9 mouse cellular contexts compared by ENCODE assay signal in genomic region chr8:12730780-12731179, GRCm38 (mm10). TPM values are rescaled to one million over a fixed set of nuclear protein-coding genes. Genes with fewer than 3 reads are reported as not detected.
DNase-seq lines count a peak whose midpoint lies in the region; ATAC-seq lines count a peak whose summit lies in the region.
"Had no signal": no experiment of that assay in that cellular context is flagged by ENCODE, and none has a peak within 500 bp of the region (broad histone marks: within the 10 kb centered on the region; RNA-seq: fewer than 3 reads in every experiment).

No protein-coding gene starts in this region.

- H3K9ac ChIP-seq in midbrain, embryonic 14.5 days (replicated peaks; ENCODE audit: low read length), result no peak overlapping the region
- H3K9ac ChIP-seq in midbrain, embryonic 13.5 days (replicated peaks), result no peak overlapping the region

- no peaks in the 10 kb centered on the region for H3K27me3 ChIP-seq in midbrain, embryonic 14.5 days (ENCODE audit: control insufficient read depth, insufficient read depth, low read length)
- H3K27me3 ChIP-seq in midbrain, embryonic 13.5 days, result no peaks in the 10 kb centered on the region

- H3K4me1 ChIP-seq in midbrain, embryonic 14.5 days (ENCODE audit: control insufficient read depth, insufficient read depth, low read length), result no peaks in the 10 kb centered on the region
- peaks cover 6% of the 10 kb centered on the region; the same call in 1 of the 2 replicates for H3K4me1 ChIP-seq in midbrain, embryonic 13.5 days (replicated peaks)

- no peak overlapping the region for H3K27ac ChIP-seq in midbrain, embryonic 14.5 days (replicated peaks; ENCODE audit: low read depth, low read length)
- H3K27ac ChIP-seq in midbrain, embryonic 13.5 days, result no peak overlapping the region

- no peaks in the 10 kb centered on the region for H3K9me3 ChIP-seq in midbrain, embryonic 14.5 days (ENCODE audit: control insufficient read depth, low read length)
- H3K9me3 ChIP-seq in midbrain, embryonic 13.5 days, result no peaks in the 10 kb centered on the region

- H3K4me2 ChIP-seq in midbrain, embryonic 14.5 days (ENCODE audit: low read length), result no peak overlapping the region
- no peak overlapping the region for H3K4me2 ChIP-seq in midbrain, embryonic 13.5 days (replicated peaks)

- no peak for ATAC-seq in midbrain, embryonic 14.5 days (ENCODE audit: low FRiP score, low TSS enrichment)
- ATAC-seq in midbrain, embryonic 13.5 days, result no peak

- WGBS in midbrain, embryonic 14.5 days, result 28% methylated on average over 5 of the region's 5 CpGs
- WGBS in midbrain, embryonic 13.5 days, result 26% methylated on average over 5 of the region's 5 CpGs

- no peak overlapping the region for H3K4me3 ChIP-seq in midbrain, embryonic 14.5 days (replicated peaks; ENCODE audit: low read depth, low read length)
- H3K4me3 ChIP-seq in midbrain, embryonic 13.5 days (replicated peaks), result no peak overlapping the region
- H3K4me3 ChIP-seq: myocyte had no signal

- peak; percentile 27 for DNase-seq in midbrain, embryonic 14.5 days
- DNase-seq in embryo, embryonic 11 days, result peak; percentile 47
- DNase-seq in kidney, postnatal 10 days, result peak; percentile 37
- DNase-seq in right cerebral cortex, postnatal 10 days (ENCODE audit: low spot score in 2 of 2), result peak; percentile 32 to 41
- DNase-seq in cerebellum, adult 9-11 months, result no peak
- no peak for DNase-seq in urinary bladder, adult 2 months (ENCODE audit: low spot score)
- DNase-seq in layer of hippocampus, adult 9-10 months (ENCODE audit: low spot score), result no peak

- H3K36me3 ChIP-seq in midbrain, embryonic 14.5 days (ENCODE audit: control insufficient read depth, insufficient read depth, low read length), result no peaks in the 10 kb centered on the region
- H3K36me3 ChIP-seq in midbrain, embryonic 13.5 days, result no peaks in the 10 kb centered on the region

RNA-seq across cellular contexts. Expression of gene Atp11a, which starts 26.0 kb away (rescaled TPM):
- polyA plus RNA-seq in midbrain, embryonic 14.5 days (2014; fragmentation: Nextera tagmentation; extraction: Ambion mirVana), result 13.6 and 16.5 TPM in 2 replicates
- 9.9 and 10.3 TPM in 2 replicates for polyA plus RNA-seq in midbrain, embryonic 13.5 days (2015; fragmentation: Nextera tagmentation; extraction: Ambion mirVana)
- polyA plus RNA-seq in urinary bladder, adult 2 months (2012; rRNA removed), result 89.0 and 90.9 TPM in 2 replicates

RNA-seq across cellular contexts. Expression of gene Tubgcp3, which starts 58.7 kb away (rescaled TPM):
- polyA plus RNA-seq in midbrain, embryonic 14.5 days (2014; fragmentation: Nextera tagmentation; extraction: Ambion mirVana), result 43.4 and 50.3 TPM in 2 replicates
- 43.2 and 46.0 TPM in 2 replicates for polyA plus RNA-seq in midbrain, embryonic 13.5 days (2015; fragmentation: Nextera tagmentation; extraction: Ambion mirVana)
- 46.2 and 57.2 TPM in 2 replicates for polyA plus RNA-seq in urinary bladder, adult 2 months (2012; rRNA removed)

Comparison
In these comparisons a context has a peak if more than half of its experiments do, and no peak if none do; other contexts are left out.
1. DNase-seq: peak in midbrain, embryonic 14.5 days (single experiment), embryo, embryonic 11 days (single experiment), kidney, postnatal 10 days (single experiment) and right cerebral cortex, postnatal 10 days (2 of 2); none in cerebellum, adult 9-11 months (single experiment), urinary bladder, adult 2 months (single experiment) and layer of hippocampus, adult 9-10 months (single experiment).